Mouse (Mus musculus) cerebellum, adult 8-10 months (tissue): Measurements from ENCODE around the gene Ssb.
"Not testable (repeated sequence)": the region's sequence is repeated elsewhere in the genome, so short reads cannot be mapped to it uniquely, and the experiment has no call there.

ENCODE experiments used
- DNase-seq: peaks from one replicate; pipeline ENCODE4 v3.0.0; 2022

The Ssb gene

GRCm38 (mm10) chr2:69883990-69884391, 22.6 kb downstream of the Ssb start:
- DNase-seq, result no peak

DNA sequence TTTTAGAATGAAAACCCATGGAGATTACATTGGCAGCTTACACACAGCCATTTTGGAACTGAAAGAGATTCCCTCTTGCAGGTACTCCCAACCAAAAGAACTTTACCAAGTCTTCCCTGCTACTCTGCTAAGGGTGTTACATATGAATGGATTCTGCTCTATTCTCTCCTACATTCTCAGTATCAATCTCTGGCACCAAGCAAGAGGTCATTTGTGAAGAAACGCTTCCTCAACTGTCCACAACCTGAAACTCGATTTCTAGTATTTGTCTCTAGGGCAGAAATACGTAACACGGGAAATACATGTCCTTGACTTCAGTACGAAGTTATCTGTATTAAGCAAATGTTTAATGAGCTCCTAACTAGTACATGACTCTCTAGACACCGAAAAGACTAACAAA, 23.2 kb downstream of the Ssb start:
- no peak for DNase-seq

DNA sequence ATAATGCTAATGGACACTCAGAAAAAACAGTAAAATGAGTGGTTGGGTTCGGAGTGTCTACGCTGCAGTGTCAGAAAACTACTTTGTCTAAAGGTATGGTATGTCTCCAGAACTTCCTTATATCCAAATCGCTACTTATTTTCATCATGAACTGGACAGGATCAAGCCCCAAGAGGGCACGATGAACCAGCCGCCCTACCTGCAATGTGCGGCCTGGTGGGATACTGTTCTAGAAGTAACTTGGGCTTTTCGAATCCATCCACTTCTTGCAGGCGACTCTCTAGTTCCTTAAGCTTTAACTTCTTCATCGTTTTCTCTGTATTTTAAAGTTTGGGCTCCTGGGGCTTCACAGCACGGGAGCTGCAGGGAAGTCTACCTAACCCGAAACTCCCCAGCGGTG, 23.7 kb downstream of the Ssb start:
- no peak for DNase-seq

DNA sequence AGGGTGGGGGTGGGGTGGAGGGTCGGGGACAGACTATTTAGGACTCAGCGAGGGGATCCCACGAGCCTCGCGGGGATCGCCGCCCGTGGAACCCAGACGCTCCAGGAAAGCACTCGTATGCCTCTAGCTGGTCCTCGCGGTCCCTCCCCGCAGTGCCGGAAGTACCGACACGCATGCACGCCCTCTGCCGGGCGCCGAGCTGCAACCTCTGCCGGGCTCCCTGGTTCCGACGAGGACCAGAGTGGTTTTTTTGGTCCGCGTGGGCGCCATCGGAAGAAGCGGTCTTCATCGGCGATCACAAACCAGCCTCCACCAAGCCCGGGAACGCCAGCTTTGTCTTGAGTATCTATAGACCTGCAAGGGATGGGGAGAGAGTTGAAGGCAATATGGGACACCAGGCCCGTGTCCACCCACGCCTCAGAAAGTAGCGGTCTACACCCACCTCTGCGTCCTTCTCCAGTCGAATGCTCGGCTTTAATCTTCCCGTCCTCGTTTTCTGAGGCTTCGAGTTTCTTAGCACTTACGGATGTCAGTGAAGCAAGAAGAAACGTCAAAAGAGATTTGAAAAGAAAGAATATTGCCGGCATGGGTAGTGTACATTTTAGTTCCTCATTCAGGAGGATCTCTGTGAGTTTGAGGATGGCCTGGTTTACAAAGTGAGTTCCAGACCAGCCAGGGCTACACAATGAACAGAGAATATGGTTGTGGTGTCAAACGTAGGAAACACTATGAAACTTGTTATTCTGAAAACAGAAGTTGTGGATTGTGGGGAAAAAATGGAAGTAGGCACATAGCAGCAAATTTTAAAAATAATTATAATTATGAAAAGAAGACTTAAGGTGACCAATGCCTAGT, 24.3 kb downstream of the Ssb start, which contains the start of gene Mettl5:
Mettl5 (minus strand) TSS at position 165 of the 855 bp plus-strand sequence.
- peak; percentile 83 for DNase-seq

- no peak for DNase-seq
Measured at GRCm38 (mm10) chr2:69888957-69889356, 27.6 kb downstream of the Ssb start.

GRCm38 (mm10) chr2:69890843-69891242, 29.5 kb downstream of the Ssb start:
- no peak for DNase-seq

- no peak for DNase-seq
Measured at GRCm38 (mm10) chr2:69893145-69893544, 31.8 kb downstream of the Ssb start.

GRCm38 (mm10) chr2:69893891-69894290, 32.5 kb downstream of the Ssb start:
- no peak for DNase-seq

DNA sequence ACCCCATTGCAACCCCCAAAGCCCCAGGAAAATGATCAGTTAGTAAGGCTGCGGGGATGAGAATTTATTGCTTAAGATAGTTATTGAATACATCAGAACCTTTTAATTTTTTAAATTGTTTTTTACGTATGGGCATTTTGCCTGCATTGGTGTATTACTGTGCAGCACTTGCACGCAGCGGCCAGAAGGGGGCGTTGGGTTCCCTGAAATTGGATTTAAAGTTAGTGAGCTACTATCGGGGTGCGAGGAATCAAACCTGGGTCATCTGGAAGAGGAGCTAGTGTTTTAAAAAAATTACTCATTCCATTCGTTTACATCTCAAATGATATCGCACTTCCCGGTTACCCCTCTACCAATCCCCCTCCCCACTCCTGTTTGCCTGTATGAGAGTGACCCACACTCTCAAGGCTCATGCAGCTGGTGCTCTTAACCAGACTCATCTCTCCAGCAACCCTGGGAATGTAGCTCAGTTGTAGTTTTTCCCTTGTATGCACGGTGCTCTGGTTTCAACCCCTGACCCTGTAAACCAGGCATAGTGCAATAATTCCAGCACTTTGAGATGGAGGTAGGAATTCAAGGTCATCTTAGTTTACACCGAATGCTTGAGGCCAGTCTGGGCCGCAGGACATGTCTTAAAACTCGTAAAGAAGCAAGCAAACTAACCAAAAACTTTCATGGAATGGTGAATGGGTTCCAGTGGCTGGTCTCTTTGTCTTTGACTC, 34.3 kb downstream of the Ssb start:
- no peak for DNase-seq

GRCm38 (mm10) chr2:69896224-69896581, 34.8 kb downstream of the Ssb start:
- no peak for DNase-seq

GRCm38 (mm10) chr2:69897039-69897617, 35.8 kb downstream of the Ssb start, which contains the start of gene Ubr3:
Gene Ubr3 (plus strand): TSS chr2:69897246.
- DNase-seq, result peak; percentile 95

- DNase-seq, result peak; percentile 32
Measured at GRCm38 (mm10) chr2:69897618-69898575, 36.5 kb downstream of the Ssb start.

DNA sequence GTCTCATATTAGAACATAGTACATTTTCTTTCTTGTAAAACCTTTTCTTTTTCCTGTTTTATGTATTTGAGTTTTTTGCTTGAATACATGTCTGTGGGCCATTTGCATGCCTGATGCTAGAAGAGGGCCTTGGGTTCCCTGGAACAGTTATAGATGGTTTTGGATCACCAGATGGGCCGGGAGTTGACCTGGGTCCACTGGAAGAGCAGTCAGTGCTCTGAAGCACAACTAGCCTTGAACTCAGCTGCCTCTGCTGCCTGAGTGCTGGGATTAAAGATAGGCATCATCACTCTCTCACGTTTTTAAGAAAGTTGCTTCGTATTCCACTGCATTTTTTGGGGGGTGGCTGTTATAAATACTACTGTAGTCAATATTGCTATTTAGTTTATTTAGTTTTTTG, 42.2 kb downstream of the Ssb start:
- DNase-seq, result no peak

DNA sequence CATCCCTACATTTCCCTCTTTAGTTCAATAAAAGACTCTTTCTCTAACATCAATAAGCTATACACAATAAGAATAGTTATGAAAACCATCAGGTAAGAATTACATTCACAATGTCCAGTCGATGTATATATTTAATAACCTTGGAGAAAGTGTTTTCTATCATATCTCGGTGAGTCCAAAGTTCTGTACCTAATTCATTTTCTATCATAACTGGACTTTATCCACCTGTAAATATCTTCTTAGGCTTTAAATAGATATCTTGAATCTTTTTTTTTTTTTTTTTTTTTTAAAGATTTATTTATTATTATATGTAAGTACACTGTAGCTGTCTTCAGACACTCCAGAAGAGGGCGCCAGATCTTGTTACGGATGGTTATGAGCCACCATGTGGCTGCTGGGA, 46.0 kb downstream of the Ssb start:
- not testable (repeated sequence) for DNase-seq

GRCm38 (mm10) chr2:69912801-69913200, 51.4 kb downstream of the Ssb start:
- no peak for DNase-seq

- DNase-seq, result no peak
Measured at GRCm38 (mm10) chr2:69917301-69917700, 55.9 kb downstream of the Ssb start.
